Mouse (Mus musculus) CH12.LX (cell line): ENCODE data around the gene Fcnb.

Source experiments
- CTCF ChIP-seq, 2 experiments: IDR thresholded peaks in 1 of 2; conservative IDR thresholded peaks in 1 of 2; 2 replicates each; pipeline ENCODE4 v1.5.1; 2011 to 2012; ENCODE audit warnings: low read depth in 2 of 2, low read length in 2 of 2, improper control_type of control experiment in 1 of 2, inconsistent platforms in 1 of 2, mild to moderate bottlenecking in 1 of 2, moderate library complexity in 1 of 2
- EP300 ChIP-seq: IDR thresholded peaks from 2 replicates; pipeline ENCODE4 v1.6.1; 2011; ENCODE audit warnings: low read length, improper control_type of control experiment
- JUN ChIP-seq: IDR thresholded peaks from 2 replicates; pipeline ENCODE4 v1.6.1; 2011; ENCODE audit warnings: low read depth, mild to moderate bottlenecking, low read length, improper control_type of control experiment, moderate library complexity; ENCODE audit not compliant: insufficient read depth
- MAFK ChIP-seq: IDR thresholded peaks from 2 replicates; pipeline ENCODE4 v1.6.1; 2011; ENCODE audit warnings: low read length, improper control_type of control experiment; ENCODE audit not compliant: insufficient replicate concordance
- MAX ChIP-seq: IDR thresholded peaks from 2 replicates; pipeline ENCODE4 v1.6.1; 2011; ENCODE audit warnings: low read length, improper control_type of control experiment
- MEF2A ChIP-seq: IDR thresholded peaks from 2 replicates; pipeline ENCODE4 v1.6.1; 2014; ENCODE audit warnings: low read depth, mild to moderate bottlenecking, inconsistent platforms, low read length, improper control_type of control experiment, borderline replicate concordance
- MYC ChIP-seq: IDR thresholded peaks from 2 replicates; pipeline ENCODE4 v1.6.1; 2011; ENCODE audit warnings: low read depth, mild to moderate bottlenecking, improper control_type of control experiment, low read length
- NELFE ChIP-seq: IDR thresholded peaks from 2 replicates; pipeline ENCODE4 v1.6.1; 2011; ENCODE audit warnings: low read depth, low read length, improper control_type of control experiment
- POLR2A ChIP-seq: IDR thresholded peaks from 2 replicates; pipeline ENCODE4 v1.6.1; 2011; ENCODE audit warnings: low read depth, mild to moderate bottlenecking, improper control_type of control experiment, low read length
- RAD21 ChIP-seq: IDR thresholded peaks from 2 replicates; pipeline ENCODE4 v1.6.1; 2011; ENCODE audit warnings: low read depth, mild to moderate bottlenecking, low read length, improper control_type of control experiment, moderate library complexity
- RCOR1 ChIP-seq: conservative IDR thresholded peaks from 2 replicates; pipeline ENCODE4 v1.6.1; 2012; ENCODE audit warnings: low read depth, mild to moderate bottlenecking, inconsistent platforms, low read length, improper control_type of control experiment
- TCF12 ChIP-seq: IDR thresholded peaks from 2 replicates; pipeline ENCODE4 v1.6.1; 2014; ENCODE audit warnings: low read depth, mild to moderate bottlenecking, inconsistent platforms, low read length, improper control_type of control experiment
- ZC3H11A ChIP-seq: IDR thresholded peaks from 2 replicates; pipeline ENCODE4 v1.6.1; 2012; ENCODE audit warnings: low read depth, mild to moderate bottlenecking, inconsistent platforms, low read length, improper control_type of control experiment
- ZMIZ1 ChIP-seq: IDR thresholded peaks from 2 replicates; pipeline ENCODE4 v1.6.1; 2012; ENCODE audit warnings: low read depth, mild to moderate bottlenecking, inconsistent platforms, low read length, improper control_type of control experiment

DNA sequence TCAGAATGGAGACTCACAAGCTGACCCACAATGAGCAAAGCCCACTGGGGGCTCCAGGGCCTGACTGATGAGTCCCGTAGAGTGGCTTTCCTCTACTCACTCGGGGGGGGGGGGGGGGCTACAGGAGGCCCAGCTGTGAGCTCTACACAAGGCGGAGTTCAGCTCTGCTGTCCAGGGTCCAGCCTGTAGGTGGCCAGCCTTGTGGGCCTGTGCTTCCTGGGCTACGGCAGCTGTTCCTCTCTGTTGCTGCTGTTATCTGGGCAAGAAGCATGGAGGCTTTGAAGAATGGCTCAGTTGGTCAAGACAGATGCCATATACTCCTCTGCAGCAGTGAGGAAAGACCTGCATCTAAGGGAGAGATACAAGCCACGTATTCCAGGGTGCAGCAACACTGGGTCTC, 24.1 kb upstream of the Fcnb start:
- no peak for TF ChIP-seq RAD21
- TF ChIP-seq POLR2A: no peak
- no peak for TF ChIP-seq CTCF (conservative IDR thresholded peaks at IDR 0.05 in 1 of 2, IDR thresholded peaks at IDR 0.05 in 1 of 2; ENCODE audit: low read depth in 2 of 2, low read length in 2 of 2)
- TF ChIP-seq RCOR1: no peak
- no peak for TF ChIP-seq MEF2A
- no peak for TF ChIP-seq JUN
- TF ChIP-seq MAFK: no peak
- TF ChIP-seq ZC3H11A: no peak
- TF ChIP-seq NELFE: no peak
- no peak for TF ChIP-seq MAX
- no peak for TF ChIP-seq MYC
- no peak for TF ChIP-seq EP300
- TF ChIP-seq TCF12: no peak
- no peak for TF ChIP-seq ZMIZ1
